Mouse (Mus musculus): ENCODE data around the gene Serpinb9. TPM values are rescaled to one million over a fixed set of nuclear protein-coding genes. Genes with fewer than 3 reads are reported as not detected.

Serpinb9 gene
- total RNA-seq, 2 experiments from 2014 or later, result 7.8 to 8.6 TPM

DNA sequence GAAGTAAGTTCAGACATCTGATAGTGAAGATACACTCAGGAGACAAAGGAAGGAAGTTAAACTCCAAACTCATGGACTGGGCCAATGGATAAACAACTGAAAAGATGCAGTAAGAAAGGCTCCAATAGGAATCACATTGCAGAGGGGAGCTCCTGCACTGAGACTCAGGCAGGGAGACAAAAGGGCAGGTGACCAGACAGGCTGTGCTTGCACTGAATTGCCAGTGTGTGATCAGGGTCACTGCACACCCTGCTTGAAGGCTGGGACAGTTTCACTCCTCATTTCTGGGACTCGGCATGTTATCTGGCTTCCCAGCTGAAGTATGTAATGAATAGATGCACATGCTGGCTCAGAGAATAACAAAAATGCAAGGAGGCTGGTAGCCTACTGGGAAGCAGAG lies 60.0 kb downstream of the Serpinb9 start:
- DNase-seq, result no peak
- intact Hi-C loops (cut with DNase I), result no loop called here

Other genes with a start within 250 kb of the Serpinb9 start
- gene Mylk4, start 219.3 kb upstream of the Serpinb9 start, total RNA-seq (2021), result 100 to 1,000 TPM; 173 to 219 TPM
- 10 to 100 TPM; 24.3 to 27.8 TPM for gene Wrnip1, start 201.2 kb upstream of the Serpinb9 start, total RNA-seq (2021)
- under 1 TPM in 1 of 2 experiments, not detected in 1; 0.86 TPM for gene D930007J09Rik, start 200.4 kb upstream of the Serpinb9 start, total RNA-seq (2021)
- 1 to 10 TPM; 7.4 to 8.4 TPM for gene Serpinb1a, start 152.1 kb upstream of the Serpinb9 start, total RNA-seq (2021)
- under 1 TPM; 0.45 to 0.95 TPM for gene Serpinb1c, start 105.0 kb upstream of the Serpinb9 start, total RNA-seq (2021)
- gene Serpinb6b, start 38.0 kb upstream of the Serpinb9 start, total RNA-seq (2021), result 10 to 100 TPM; 24.9 to 27.8 TPM
- under 1 TPM; 0.12 to 0.41 TPM for gene Serpinb9b, start 24.2 kb downstream of the Serpinb9 start, total RNA-seq (2021)
- not detected for gene Serpinb1b, start 75.3 kb downstream of the Serpinb9 start, total RNA-seq (2021)
- not detected for gene Serpinb9c, start 156.5 kb downstream of the Serpinb9 start, total RNA-seq (2021)
- gene Serpinb9d, start 189.7 kb downstream of the Serpinb9 start, total RNA-seq (2021), result not detected
- gene Serpinb9e, start 246.4 kb downstream of the Serpinb9 start, total RNA-seq (2021), result not detected